ENCODE assay signal across 14 mouse cellular contexts in genomic region chr7:68382187-68382586, GRCm38 (mm10).
DNase-seq lines count a peak whose midpoint lies in the region; ATAC-seq lines count a peak whose summit lies in the region.
"Had no signal": no experiment of that assay in that cellular context is flagged by ENCODE, and none has a peak within 500 bp of the region (broad histone marks: within the 10 kb centered on the region; RNA-seq: fewer than 3 reads in every experiment).

No protein-coding gene starts in this region.

- H3K4me1 ChIP-seq in kidney, embryonic 14.5 days (ENCODE audit: control insufficient read depth, insufficient read depth, low read length) = 0 out of 2 replicates have a peak, but pooled peaks cover 3% of the 10 kb centered on the region
- H3K4me1 ChIP-seq: midbrain, embryonic 12.5 days had no signal

- H3K27ac ChIP-seq in kidney, embryonic 14.5 days (ENCODE audit: low read depth, low read length) = no peak overlapping the region
- H3K27ac ChIP-seq: midbrain, embryonic 12.5 days; neural tube, embryonic 15.5 days; stomach, postnatal 0 days had no signal

- H3K9ac ChIP-seq in kidney, embryonic 14.5 days (ENCODE audit: low read depth, low read length) = no peak overlapping the region
- H3K9ac ChIP-seq: midbrain, embryonic 12.5 days; neural tube, embryonic 15.5 days had no signal

- no peak overlapping the region for H3K4me2 ChIP-seq in kidney, embryonic 14.5 days (replicated peaks; ENCODE audit: low read depth, low read length)
- H3K4me2 ChIP-seq: midbrain, embryonic 12.5 days; neural tube, embryonic 15.5 days had no signal

- H3K9me3 ChIP-seq in kidney, embryonic 14.5 days (ENCODE audit: control insufficient read depth, low read length) = no peaks in the 10 kb centered on the region
- H3K9me3 ChIP-seq: midbrain, embryonic 12.5 days; neural tube, embryonic 15.5 days had no signal

- DNase-seq in CD4-positive, CD25-positive, alpha-beta regulatory T cell, adult 2 months (ENCODE audit: low read depth, low spot score) = peak; percentile 3
- no peak for DNase-seq in kidney, postnatal 14 days
- peak; percentile 35 for DNase-seq in embryo, embryonic 11 days
- DNase-seq in lung, postnatal 14 days = peak; percentile 17
- DNase-seq in thymus, postnatal 0 days (ENCODE audit: low spot score) = no peak
- DNase-seq: cerebellum, postnatal 36 days; gastrocnemius, postnatal 14 days had no signal

- H3K4me3 ChIP-seq in kidney, embryonic 14.5 days (ENCODE audit: low read length) = no peak overlapping the region
- H3K4me3 ChIP-seq: midbrain, embryonic 12.5 days; neural tube, embryonic 15.5 days had no signal

- no peaks in the 10 kb centered on the region for H3K27me3 ChIP-seq in kidney, embryonic 14.5 days (ENCODE audit: control insufficient read depth, insufficient read depth, low read length)

- no peaks in the 10 kb centered on the region for H3K36me3 ChIP-seq in kidney, embryonic 14.5 days (ENCODE audit: control insufficient read depth, insufficient read depth, low read length)
- H3K36me3 ChIP-seq: G1E; midbrain, embryonic 12.5 days; neural tube, embryonic 15.5 days had no signal

- WGBS in kidney, embryonic 14.5 days = 17% methylated on average over 9 of the region's 9 CpGs

- no peak for ATAC-seq in CD4-positive, CD25-positive, alpha-beta regulatory T cell, adult 4 months
- 0 out of 2 replicates have a peak, but pooled peaks have one; percentile 46 for ATAC-seq in kidney, embryonic 14.5 days (ENCODE audit: low FRiP score, low TSS enrichment)
- no peak for ATAC-seq in frontal cortex, adult (ENCODE audit: low TSS enrichment)

Comparison
In these comparisons a context has a peak if more than half of its experiments do, and no peak if none do; other contexts are left out.
1. DNase-seq: peak in CD4-positive, CD25-positive, alpha-beta regulatory T cell, adult 2 months (single experiment), embryo, embryonic 11 days (single experiment) and lung, postnatal 14 days (single experiment); none in kidney, postnatal 14 days (single experiment) and thymus, postnatal 0 days (single experiment).